In genomic region chr16:44410176-44410575, GRCm38 (mm10) we compare ENCODE assay signal across 14 mouse cellular contexts.
A peak's percentile ranks its signal among the peaks of the same experiment; 100 is the strongest.
DNase-seq lines count a peak whose midpoint lies in the region.
"Had no signal": no experiment of that assay in that cellular context is flagged by ENCODE, and none has a peak within 500 bp of the region (broad histone marks: within the 10 kb centered on the region; RNA-seq: fewer than 3 reads in every experiment).

No protein-coding gene starts in this region.

- peak; percentile 26 for DNase-seq in kidney, postnatal 10 days
- DNase-seq in kidney, adult 8-10 months = no peak
- DNase-seq in lung, postnatal 10 days = peak; percentile 12
- DNase-seq in lung, postnatal 4 days = no peak
- DNase-seq in lung, postnatal 14 days = peak; percentile 6
- DNase-seq in retina, postnatal 1 day = peak; percentile 35
- DNase-seq in thymus, adult 18-20 months = no peak
- DNase-seq in layer of hippocampus, adult 9-11 months = no peak
- DNase-seq: adrenal gland, postnatal 14 days; B cell, adult 2 months; cerebellum, adult 11-12 months; gastrocnemius, postnatal 36 days; kidney, adult 11 months; liver had no signal

Comparison
In these comparisons a context has a peak if more than half of its experiments do, and no peak if none do; other contexts are left out.
1. DNase-seq: peak in kidney, postnatal 10 days (single experiment), lung, postnatal 10 days (single experiment), lung, postnatal 14 days (single experiment) and retina, postnatal 1 day (single experiment); none in kidney, adult 8-10 months (0 of 2), lung, postnatal 4 days (0 of 2), thymus, adult 18-20 months (0 of 2) and layer of hippocampus, adult 9-11 months (single experiment).